Mouse (Mus musculus): ENCODE measurements around the gene Nkd2. TPM values are rescaled to one million over a fixed set of nuclear protein-coding genes. Genes with fewer than 3 reads are reported as not detected.

Gene Nkd2
- total RNA-seq (2023), result 0.40 TPM

GRCm38 (mm10) chr13:73847465-73847836 lies at the start of gene Nkd2:
Nkd2 (minus strand) TSS chr13:73847631.

Other genes with a start within 250 kb of the Nkd2 start
- 117 TPM for gene Clptm1l, start 243.6 kb downstream of the Nkd2 start, total RNA-seq (2023)
- 1.6 TPM for gene Tert, start 220.7 kb downstream of the Nkd2 start, total RNA-seq (2023)
- gene Slc6a18, start 169.6 kb downstream of the Nkd2 start, total RNA-seq (2023), result 0.58 TPM
- gene Slc6a19, start 142.8 kb downstream of the Nkd2 start, total RNA-seq (2023), result 186 TPM
- 553 TPM for gene Slc12a7, start 114.5 kb downstream of the Nkd2 start, total RNA-seq (2023)
- gene Trip13, start 90.2 kb upstream of the Nkd2 start, total RNA-seq (2023), result 1.1 TPM
- gene Brd9, start 90.2 kb upstream of the Nkd2 start, total RNA-seq (2023), result 74.3 TPM
- gene Zdhhc11, start 116.2 kb upstream of the Nkd2 start, total RNA-seq (2023), result not detected
- 3.3 TPM for gene Tppp, start 161.8 kb upstream of the Nkd2 start, total RNA-seq (2023)
- gene Cep72, start 214.7 kb upstream of the Nkd2 start, total RNA-seq (2023), result 12.8 TPM